Mouse (Mus musculus) MEL (cell line): ENCODE results near the gene Adgrb3.

Experiments
- CHD2 ChIP-seq: IDR thresholded peaks from 2 replicates; pipeline ENCODE4 v1.6.1; 2011; ENCODE audit warnings: low read length, improper control_type of control experiment
- CTCF ChIP-seq, 3 experiments: IDR thresholded peaks in 2 of 3; conservative IDR thresholded peaks in 1 of 3; 2 replicates each; pipeline ENCODE4 v1.5.1; 2011 to 2012; ENCODE audit warnings: low read length in 3 of 3, low read depth in 2 of 3, mild to moderate bottlenecking in 2 of 3, improper control_type of control experiment in 1 of 3, inconsistent platforms in 1 of 3, mixed read lengths in 1 of 3, moderate library complexity in 1 of 3; ENCODE audit not compliant: control insufficient read depth in 1 of 3, insufficient read depth in 1 of 3, poor library complexity in 1 of 3, severe bottlenecking in 1 of 3
- EP300 ChIP-seq, 2 experiments: IDR thresholded peaks; 2 replicates each; pipeline ENCODE4 v1.6.1; 2011; ENCODE audit warnings: improper control_type of control experiment in 2 of 2, low read length in 2 of 2, low read depth in 1 of 2, mild to moderate bottlenecking in 1 of 2
- GATA1 ChIP-seq: IDR thresholded peaks from 2 replicates; pipeline ENCODE4 v1.6.1; 2011; ENCODE audit warnings: low read depth, low read length, improper control_type of control experiment
- HCFC1 ChIP-seq: IDR thresholded peaks from 2 replicates; pipeline ENCODE4 v1.6.1; 2012; ENCODE audit warnings: low read depth, mild to moderate bottlenecking, inconsistent platforms, low read length, improper control_type of control experiment, moderate library complexity
- MAFK ChIP-seq: IDR thresholded peaks from 2 replicates; pipeline ENCODE4 v1.6.1; 2011; ENCODE audit warnings: low read depth, mild to moderate bottlenecking, low read length, improper control_type of control experiment, borderline replicate concordance
- MEF2A ChIP-seq: IDR thresholded peaks from 2 replicates; pipeline ENCODE4 v1.6.1; 2014; ENCODE audit warnings: low read depth, mild to moderate bottlenecking, inconsistent platforms, low read length, improper control_type of control experiment; ENCODE audit not compliant: poor library complexity, insufficient replicate concordance, severe bottlenecking; ENCODE audit errors: extremely low read depth
- NRF1 ChIP-seq: IDR thresholded peaks from 2 replicates; pipeline ENCODE4 v1.6.1; 2014; ENCODE audit warnings: low read depth, mild to moderate bottlenecking, inconsistent platforms, low read length, improper control_type of control experiment, moderate library complexity; ENCODE audit not compliant: poor library complexity, insufficient read depth, severe bottlenecking
- USF1 ChIP-seq: IDR thresholded peaks from 2 replicates; pipeline ENCODE4 v1.6.1; 2014; ENCODE audit warnings: low read depth, mild to moderate bottlenecking, inconsistent platforms, low read length, improper control_type of control experiment, moderate library complexity

DNA sequence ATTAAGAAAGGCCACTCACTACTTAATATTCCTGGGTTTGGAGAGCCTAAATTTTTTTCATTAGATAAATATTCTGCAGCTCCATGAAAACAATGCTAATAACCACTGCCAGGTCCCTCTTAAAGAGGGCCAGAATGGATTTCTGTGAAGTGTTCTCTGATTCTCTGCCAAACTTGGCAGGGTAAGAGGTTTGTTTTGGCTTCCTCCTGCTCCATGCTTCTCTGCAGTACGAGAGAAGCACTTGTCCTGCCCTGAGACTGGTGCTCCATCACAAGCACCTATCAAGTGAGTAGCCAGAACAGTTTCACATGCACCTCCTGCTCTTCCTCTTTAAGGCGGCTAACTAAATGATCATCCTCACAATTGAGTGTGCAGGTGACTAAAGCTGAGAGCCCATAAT, 771.9 kb downstream of the Adgrb3 start:
- TF ChIP-seq CHD2 (no peak), HCFC1 (no peak), CTCF (IDR thresholded peaks at IDR 0.05 in 2 of 3, conservative IDR thresholded peaks at IDR 0.05 in 1 of 3; ENCODE audit: control insufficient read depth in 1 of 3, insufficient read depth in 1 of 3, low read depth in 2 of 3, low read length in 3 of 3, poor library complexity in 1 of 3, severe bottlenecking in 1 of 3) (no peak), MEF2A (no peak), GATA1 (no peak), NRF1 (no peak), EP300 (IDR thresholded peaks at IDR 0.05; ENCODE audit: low read depth in 1 of 2, low read length in 2 of 2) (no peak), USF1 (no peak), MAFK (no peak)
